Mouse (Mus musculus): ENCODE results near the gene Mmp7.

GRCm38 (mm10) chr9:7650397-7651180, 41.3 kb upstream of the Mmp7 start:
- TF ChIP-seq CTCF (IDR thresholded peaks at IDR 0.05; ENCODE audit: low read depth): no peak
- TF ChIP-seq EP300 (optimal IDR thresholded peaks at IDR 0.05): no peak
